Mouse (Mus musculus): ENCODE data around the gene Arcn1. TPM values are rescaled to one million over a fixed set of nuclear protein-coding genes. Genes with fewer than 3 reads are reported as not detected.

The Arcn1 gene
- polyA plus RNA-seq, 1 experiment from 2014 or later: 182 TPM

GRCm38 (mm10) chr9:44737240-44737949 lies 30.2 kb downstream of the Arcn1 start:
- Histone ChIP-seq H3K4me2 (replicated peaks) (no peak overlapping the region), H3K27ac (no peak overlapping the region), H3K4me1 (peaks cover 25% of the 10 kb centered on the region), H3K9me3 (no peaks in the 10 kb centered on the region), H3K27me3 (replicated peaks) (peaks cover 5% of the 10 kb centered on the region; the same call in 1 of the 2 replicates), H3K36me3 (peaks cover 2% of the 10 kb centered on the region; the same call in 1 of the 2 replicates), H3K4me3 (no peak overlapping the region), H3K9ac (no peak overlapping the region)
- no peak for ATAC-seq (ENCODE audit: low FRiP score, low read depth)
- 46% methylated on average over 8 of the region's 8 CpGs for WGBS

GRCm38 (mm10) chr9:44736301-44736700 lies 31.3 kb downstream of the Arcn1 start:
- no peak for ATAC-seq (ENCODE audit: low FRiP score, low read depth)
- WGBS: 54% methylated on average over 2 of the region's 2 CpGs
- Histone ChIP-seq H3K36me3 (no peaks in the 10 kb centered on the region), H3K4me1 (peaks cover 26% of the 10 kb centered on the region), H3K9ac (no peak overlapping the region), H3K4me3 (no peak overlapping the region), H3K27ac (no peak overlapping the region), H3K27me3 (replicated peaks) (peaks cover 5% of the 10 kb centered on the region; the same call in 1 of the 2 replicates), H3K9me3 (no peaks in the 10 kb centered on the region), H3K4me2 (replicated peaks) (no peak overlapping the region)

- Histone ChIP-seq H3K4me1 (peaks cover 26% of the 10 kb centered on the region), H3K4me3 (no peak overlapping the region), H3K9ac (no peak overlapping the region), H3K27ac (no peak overlapping the region), H3K4me2 (replicated peaks) (no peak overlapping the region), H3K27me3 (replicated peaks) (peaks cover 5% of the 10 kb centered on the region; the same call in 1 of the 2 replicates), H3K9me3 (no peaks in the 10 kb centered on the region), H3K36me3 (no peaks in the 10 kb centered on the region)
- 78% methylated on average over 6 of the region's 6 CpGs for WGBS
- ATAC-seq (ENCODE audit: low FRiP score, low read depth): no peak
Measured at GRCm38 (mm10) chr9:44735886-44736285, 31.8 kb downstream of the Arcn1 start.

- H3K27me3 ChIP-seq (replicated peaks): peaks cover 5% of the 10 kb centered on the region; the same call in 1 of the 2 replicates
- peak within 1 kb of the TSS; percentile 64 for H3K4me3 ChIP-seq
- ATAC-seq (ENCODE audit: low FRiP score, low read depth): peak; percentile 78
- H3K4me1 ChIP-seq: peaks cover 26% of the 10 kb centered on the region
- H3K4me2 ChIP-seq (replicated peaks): peak within 1 kb of the TSS; percentile 99
- no peaks in the 10 kb centered on the region for H3K36me3 ChIP-seq
- H3K9me3 ChIP-seq: no peaks in the 10 kb centered on the region
- no peak within 1 kb of the TSS for H3K27ac ChIP-seq
- H3K9ac ChIP-seq: peak within 1 kb of the TSS; percentile 69
- under 1% methylated on average over 47 of the region's 47 CpGs for WGBS
Measured at GRCm38 (mm10) chr9:44734524-44735494, 32.8 kb downstream of the Arcn1 start, which contains the start of gene Phldb1. Phldb1 (minus strand) TSS chr9:44735198.

- Histone ChIP-seq H3K9me3 (no peaks in the 10 kb centered on the region), H3K9ac (peak overlapping the region; percentile 69), H3K4me3 (peak overlapping the region; percentile 64), H3K4me1 (peaks cover 26% of the 10 kb centered on the region), H3K27me3 (replicated peaks) (peaks cover 5% of the 10 kb centered on the region; the same call in 1 of the 2 replicates), H3K36me3 (no peaks in the 10 kb centered on the region), H3K4me2 (replicated peaks) (peak overlapping the region; percentile 99), H3K27ac (0 out of 2 replicates have a peak overlapping the region, but pooled peaks have one; percentile 4)
- peak; percentile 55 for ATAC-seq (ENCODE audit: low FRiP score, low read depth)
- under 1% methylated on average over 79 of the region's 79 CpGs for WGBS
Measured at GRCm38 (mm10) chr9:44733671-44734523, 33.7 kb downstream of the Arcn1 start.

- Histone ChIP-seq H3K4me3 (peak overlapping the region; percentile 64), H3K9me3 (no peaks in the 10 kb centered on the region), H3K27me3 (replicated peaks) (peaks cover 5% of the 10 kb centered on the region; the same call in 1 of the 2 replicates), H3K4me1 (peaks cover 26% of the 10 kb centered on the region), H3K9ac (peak overlapping the region; percentile 69; the same call in 1 of the 2 replicates), H3K4me2 (replicated peaks) (peak overlapping the region; percentile 99), H3K36me3 (no peaks in the 10 kb centered on the region), H3K27ac (no peak overlapping the region)
- ATAC-seq (ENCODE audit: low FRiP score, low read depth): no peak
- 54% methylated on average over 12 of the region's 12 CpGs for WGBS
Measured at GRCm38 (mm10) chr9:44732921-44733530, 34.6 kb downstream of the Arcn1 start.

- H3K4me1 ChIP-seq: peaks cover 30% of the 10 kb centered on the region
- H3K9me3 ChIP-seq: no peaks in the 10 kb centered on the region
- no peak overlapping the region for H3K4me3 ChIP-seq
- no peak for ATAC-seq (ENCODE audit: low FRiP score, low read depth)
- 75% methylated on average over 5 of the region's 5 CpGs for WGBS
- H3K9ac ChIP-seq: no peak overlapping the region
- H3K27me3 ChIP-seq (replicated peaks): peaks cover 5% of the 10 kb centered on the region; the same call in 1 of the 2 replicates
- H3K4me2 ChIP-seq (replicated peaks): peak overlapping the region; percentile 99
- H3K27ac ChIP-seq: no peak overlapping the region
- H3K36me3 ChIP-seq: no peaks in the 10 kb centered on the region
Measured at GRCm38 (mm10) chr9:44732130-44732549, 35.5 kb downstream of the Arcn1 start.

GRCm38 (mm10) chr9:44727441-44727840 lies 40.2 kb downstream of the Arcn1 start:
- Histone ChIP-seq H3K4me1 (peaks cover 52% of the 10 kb centered on the region), H3K4me3 (no peak overlapping the region), H3K9ac (no peak overlapping the region), H3K4me2 (replicated peaks) (no peak overlapping the region), H3K27ac (no peak overlapping the region), H3K27me3 (replicated peaks) (no peaks in the 10 kb centered on the region; the same call in 1 of the 2 replicates), H3K9me3 (no peaks in the 10 kb centered on the region), H3K36me3 (no peaks in the 10 kb centered on the region)
- no peak for ATAC-seq (ENCODE audit: low FRiP score, low read depth)
- WGBS: 68% methylated on average over 5 of the region's 5 CpGs

- no peaks in the 10 kb centered on the region for H3K9me3 ChIP-seq
- H3K27ac ChIP-seq: no peak overlapping the region
- H3K27me3 ChIP-seq (replicated peaks): no peaks in the 10 kb centered on the region
- H3K9ac ChIP-seq: no peak overlapping the region
- H3K4me2 ChIP-seq (replicated peaks): no peak overlapping the region
- WGBS: 47% methylated on average over 10 of the region's 10 CpGs
- H3K36me3 ChIP-seq: no peaks in the 10 kb centered on the region
- peaks cover 54% of the 10 kb centered on the region for H3K4me1 ChIP-seq
- no peak for ATAC-seq (ENCODE audit: low FRiP score, low read depth)
- H3K4me3 ChIP-seq: no peak overlapping the region
Measured at GRCm38 (mm10) chr9:44726431-44727146, 41.1 kb downstream of the Arcn1 start.

GRCm38 (mm10) chr9:44724665-44725064 lies 43.0 kb downstream of the Arcn1 start:
- H3K9ac ChIP-seq: peak overlapping the region; percentile 26; the same call in 1 of the 2 replicates
- peaks cover 69% of the 10 kb centered on the region for H3K4me1 ChIP-seq
- ATAC-seq (ENCODE audit: low FRiP score, low read depth): no peak

More at GRCm38 (mm10) chr9:44724665-44725064, 43.0 kb downstream of the Arcn1 start:
- no peaks in the 10 kb centered on the region for H3K27me3 ChIP-seq (replicated peaks)
- H3K36me3 ChIP-seq: no peaks in the 10 kb centered on the region
- H3K4me3 ChIP-seq: no peak overlapping the region
- H3K4me2 ChIP-seq (replicated peaks): no peak overlapping the region; the same call in 1 of the 2 replicates
- H3K27ac ChIP-seq: no peak overlapping the region
- 50% methylated on average over 2 of the region's 2 CpGs for WGBS
- H3K9me3 ChIP-seq: no peaks in the 10 kb centered on the region

Data from neural tube, embryonic 12.5 days (tissue).